Mouse (Mus musculus) midbrain, embryonic 14.5 days (tissue): Measurements from ENCODE around the gene Slc35e1. TPM values are rescaled to one million over a fixed set of nuclear protein-coding genes. Genes with fewer than 3 reads are reported as not detected.
A peak's percentile ranks its signal among the peaks of the same experiment; 100 is the strongest.

ENCODE experiments used
- ATAC-seq: fragments of 200-750 bp; cut with Nextera tagmentation; 2 replicates; pipeline ENCODE4 v1.8.0; 2017; ENCODE audit warnings: moderate number of reproducible peaks, moderate library complexity; ENCODE audit not compliant: low FRiP score, low TSS enrichment
- DNase-seq: peaks from one replicate; pipeline ENCODE4 v3.0.0-alpha.2; 2015
- H3K27ac ChIP-seq: fragments of 300-500 bp; sonication (generic); replicated peaks from 2 replicates; pipeline ENCODE4 v1.5.1; 2014; ENCODE audit warnings: mild to moderate bottlenecking, low read depth, low read length, moderate library complexity
- H3K27me3 ChIP-seq: fragments of 300-500 bp; sonication (generic); 2 replicates; pipeline ENCODE4 v1.6.1; 2014; ENCODE audit warnings: low read length, control low read depth, mixed read lengths; ENCODE audit not compliant: control insufficient read depth, insufficient read depth
- H3K36me3 ChIP-seq: fragments of 300-500 bp; sonication (generic); 2 replicates; pipeline ENCODE4 v1.6.1; 2014; ENCODE audit warnings: low read length, control low read depth; ENCODE audit not compliant: control insufficient read depth, insufficient read depth
- H3K4me1 ChIP-seq: fragments of 300-500 bp; sonication (generic); 2 replicates; pipeline ENCODE4 v1.6.1; 2014; ENCODE audit warnings: mild to moderate bottlenecking, antibody characterized with exemption, low read length, control low read depth; ENCODE audit not compliant: control insufficient read depth, insufficient read depth
- H3K4me2 ChIP-seq: fragments of 300-500 bp; sonication (generic); 2 replicates; pipeline ENCODE4 v1.6.1; 2014; ENCODE audit warnings: mild to moderate bottlenecking, low read length, moderate library complexity
- H3K4me3 ChIP-seq: fragments of 300-500 bp; sonication (generic); replicated peaks from 2 replicates; pipeline ENCODE4 v1.5.1; 2014; ENCODE audit warnings: low read depth, low read length
- H3K9ac ChIP-seq: fragments of 300-500 bp; sonication (generic); replicated peaks from 2 replicates; pipeline ENCODE4 v1.6.1; 2014; ENCODE audit warnings: mild to moderate bottlenecking, low read length, moderate library complexity
- H3K9me3 ChIP-seq: fragments of 300-500 bp; sonication (generic); 2 replicates; pipeline ENCODE4 v1.6.1; 2016; ENCODE audit warnings: low read length, control low read depth, mixed read lengths; ENCODE audit not compliant: control insufficient read depth
- WGBS: fragments of 180-500 bp; shearing (Covaris S2); extraction: QIAGEN DNeasy Blood & Tissue Kit; methylation state at CpG from one replicate; pipeline ENCODE4 v1.1.7; 2014; 5-methylcytosine and 5-hydroxymethylcytosine counted together
- microRNA-seq: library from miRNA; unstranded; fragments of <30 nt; microRNA quantifications from one replicate; pipeline ENCODE4, GENCODE M21; 2016
- polyA plus RNA-seq: library from polyadenylated mRNA; unstranded; fragments of >200 nt; fragmentation: Nextera tagmentation; extraction: Ambion mirVana; gene quantifications from 2 replicates; pipeline ENCODE4 v1.2.1, GENCODE M21; 2014

The Slc35e1 gene
- polyA plus RNA-seq, 1 experiment from 2014 or later: 10.0 TPM

- Histone ChIP-seq H3K9me3 (no peaks in the 10 kb centered on the region), H3K27me3 (no peaks in the 10 kb centered on the region), H3K4me1 (peaks cover 7% of the 10 kb centered on the region; the same call in 1 of the 2 replicates), H3K9ac (no peak overlapping the region), H3K4me3 (no peak overlapping the region), H3K4me2 (no peak overlapping the region), H3K36me3 (peaks cover 11% of the 10 kb centered on the region), H3K27ac (no peak overlapping the region)
- DNase-seq (no peak), ATAC-seq (no peak)
- 93% methylated on average over 6 of the region's 6 CpGs for WGBS
These were observed 47.3 kb downstream of the Slc35e1 start for GRCm38 (mm10) chr8:72445071-72445470.

GRCm38 (mm10) chr8:72443994-72444350 lies 48.4 kb downstream of the Slc35e1 start:
- peak; percentile 66; the same call in 1 of the 2 replicates for ATAC-seq
- Histone ChIP-seq H3K4me1 (peaks cover 7% of the 10 kb centered on the region; the same call in 1 of the 2 replicates), H3K27me3 (no peaks in the 10 kb centered on the region), H3K4me3 (peak overlapping the region; percentile 45), H3K4me2 (peak overlapping the region; percentile 70), H3K27ac (peak overlapping the region; percentile 78), H3K9me3 (no peaks in the 10 kb centered on the region), H3K9ac (peak overlapping the region; percentile 66; the same call in 1 of the 2 replicates), H3K36me3 (peaks cover under 1% of the 10 kb centered on the region; the same call in 1 of the 2 replicates)
- WGBS: 48% methylated on average over 6 of the region's 6 CpGs
- no peak for DNase-seq

- H3K4me2 ChIP-seq: peak within 1 kb of the TSS; percentile 70
- peak within 1 kb of the TSS; percentile 66 for H3K9ac ChIP-seq
- ATAC-seq: peak; percentile 99
- no peaks in the 10 kb centered on the region for H3K27me3 ChIP-seq
- peaks cover 7% of the 10 kb centered on the region; the same call in 1 of the 2 replicates for H3K4me1 ChIP-seq
- H3K27ac ChIP-seq: peak within 1 kb of the TSS; percentile 78
- WGBS: 6% methylated on average over 34 of the region's 34 CpGs
- H3K36me3 ChIP-seq: no peaks in the 10 kb centered on the region
- H3K9me3 ChIP-seq: no peaks in the 10 kb centered on the region
- H3K4me3 ChIP-seq: peak within 1 kb of the TSS; percentile 45
- peak; percentile 99 for DNase-seq
These were observed 48.9 kb downstream of the Slc35e1 start, which contains the start of the genes Calr3 and 1700030K09Rik for GRCm38 (mm10) chr8:72443338-72443993. Calr3 (minus strand) TSS chr8:72443870. 1700030K09Rik (plus strand) TSS chr8:72443880.

- 63% methylated on average over 8 of the region's 8 CpGs for WGBS
- ATAC-seq: no peak
- Histone ChIP-seq H3K9me3 (no peaks in the 10 kb centered on the region), H3K9ac (no peak overlapping the region), H3K4me3 (no peak overlapping the region), H3K27me3 (no peaks in the 10 kb centered on the region), H3K36me3 (no peaks in the 10 kb centered on the region), H3K4me1 (0 out of 2 replicates have a peak, but pooled peaks cover 3% of the 10 kb centered on the region), H3K4me2 (no peak overlapping the region), H3K27ac (no peak overlapping the region)
- DNase-seq: no peak
These were observed 54.0 kb downstream of the Slc35e1 start for GRCm38 (mm10) chr8:72438248-72439015.

GRCm38 (mm10) chr8:72434952-72435351 lies 57.5 kb downstream of the Slc35e1 start:
- WGBS: 42% methylated on average over 2 of the region's 2 CpGs
- no peak for ATAC-seq
- H3K27ac ChIP-seq: no peak overlapping the region
- H3K4me1 ChIP-seq: no peaks in the 10 kb centered on the region
- no peaks in the 10 kb centered on the region for H3K36me3 ChIP-seq
- H3K9me3 ChIP-seq: no peaks in the 10 kb centered on the region
- DNase-seq: peak; percentile 15
- H3K9ac ChIP-seq: no peak overlapping the region
- H3K4me2 ChIP-seq: no peak overlapping the region
- H3K4me3 ChIP-seq: no peak overlapping the region
- no peaks in the 10 kb centered on the region for H3K27me3 ChIP-seq

Small RNA genes within 50 kb of the gene (microRNA-seq; reads per million reads assigned to microRNA genes)
- gene Gm28019 (not detected), gene Mir7068 (1.8 reads per million, percentile 8 among the genes with 10 or more reads in this experiment)

Other genes with a start within 250 kb of the Slc35e1 start
- 13.6 and 18.2 TPM in 2 replicates for gene Gm10282, start 187.4 kb downstream of the Slc35e1 start, polyA plus RNA-seq
- gene Klf2, start 173.6 kb downstream of the Slc35e1 start, polyA plus RNA-seq: 3.1 and 5.7 TPM in 2 replicates
- 60.8 and 72.5 TPM in 2 replicates for gene Eps15l1, start 71.2 kb downstream of the Slc35e1 start, polyA plus RNA-seq
- 0.86 and 1.1 TPM in 2 replicates for gene Calr3, start 48.7 kb downstream of the Slc35e1 start, polyA plus RNA-seq
- 12.6 and 17.0 TPM in 2 replicates for gene 1700030K09Rik, start 48.7 kb downstream of the Slc35e1 start, polyA plus RNA-seq
- 41.5 and 54.3 TPM in 2 replicates for gene Cherp, start 17.4 kb downstream of the Slc35e1 start, polyA plus RNA-seq
- gene Med26, start 55.7 kb upstream of the Slc35e1 start, polyA plus RNA-seq: 14.3 and 16.4 TPM in 2 replicates
- gene Smim7, start 78.5 kb upstream of the Slc35e1 start, polyA plus RNA-seq: 142 and 150 TPM in 2 replicates
- gene Tmem38a, start 79.4 kb upstream of the Slc35e1 start, polyA plus RNA-seq: 21.1 and 21.5 TPM in 2 replicates
- gene Nwd1, start 154.1 kb upstream of the Slc35e1 start, polyA plus RNA-seq: 1.00 and 1.1 TPM in 2 replicates
- 191 and 211 TPM in 2 replicates for gene Sin3b, start 230.7 kb upstream of the Slc35e1 start, polyA plus RNA-seq